Mouse (Mus musculus) E14TG2a.4 (cell line): ENCODE data around the gene Rps15.

Experiments
- CTCF ChIP-seq: conservative IDR thresholded peaks from 2 replicates; pipeline ENCODE4 v1.5.1; 2014; ENCODE audit warnings: low read length
- NANOG ChIP-seq: IDR thresholded peaks from 2 replicates; pipeline ENCODE4 v1.6.1; 2014; ENCODE audit warnings: borderline replicate concordance, low read length, mixed read lengths
- POU5F1 ChIP-seq: IDR thresholded peaks from 2 replicates; pipeline ENCODE4 v1.6.1; 2014; ENCODE audit warnings: low read length, borderline replicate concordance

DNA sequence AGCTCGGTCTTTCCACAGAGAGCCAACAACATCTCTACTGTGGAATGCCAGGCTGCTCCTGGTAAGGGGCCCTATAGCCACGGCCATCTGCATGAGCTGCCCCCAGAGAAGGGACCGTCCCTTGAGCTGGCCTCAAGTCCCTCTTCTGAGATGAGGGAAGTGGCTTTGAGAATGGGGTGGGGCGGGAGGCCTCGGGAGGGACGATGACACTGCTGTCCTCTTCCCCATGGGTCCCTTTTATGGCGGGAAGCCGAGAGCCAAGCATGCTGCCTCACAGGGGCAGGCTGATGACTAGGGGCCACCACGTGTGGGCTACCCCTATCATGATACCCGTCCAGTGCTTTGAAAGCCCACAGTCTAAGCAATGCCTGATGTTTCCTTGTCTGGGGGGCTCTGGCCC lies 24.8 kb downstream of the Rps15 start:
- TF ChIP-seq CTCF (no peak), POU5F1 (no peak), NANOG (no peak)
